Comparison of ENCODE assay signal across 8 mouse cellular contexts in genomic region chr8:109957167-109958028, GRCm38 (mm10). TPM values are rescaled to one million over a fixed set of nuclear protein-coding genes. Genes with fewer than 3 reads are reported as not detected.
DNase-seq lines count a peak whose midpoint lies in the region; ATAC-seq and TF ChIP-seq lines count a peak whose summit lies in the region.

No protein-coding gene starts in this region.

- peak; percentile 26 for DNase-seq in liver, adult 2 months (ENCODE audit: extremely low read depth, low read depth, low spot score)
- DNase-seq in liver, result no peak
- peak; percentile 78 for DNase-seq in kidney, adult 9 months
- DNase-seq in mesoderm, embryonic 11.5 days (ENCODE audit: low read depth, low spot score), result peak; percentile 48
- peak; percentile 63 for DNase-seq in thymus, postnatal 4 days
- no peak for DNase-seq in left cerebral cortex, adult 8-10 months (ENCODE audit: low spot score in 2 of 2)
- no peak for DNase-seq in ovary, adult 18-20 months (ENCODE audit: low spot score)

- 26% methylated on average over 16 of the region's 16 CpGs for WGBS in liver, adult 2 months
- WGBS in embryonic facial prominence, embryonic 12.5 days, result 5% methylated on average over 16 of the region's 16 CpGs

- H3K27me3 ChIP-seq in liver, adult 2 months (ENCODE audit: control insufficient read depth, insufficient read depth, low read length), result no peaks in the 10 kb centered on the region
- H3K27me3 ChIP-seq in embryonic facial prominence, embryonic 12.5 days, result peaks cover 35% of the 10 kb centered on the region

- no peaks in the 10 kb centered on the region for H3K9me3 ChIP-seq in embryonic facial prominence, embryonic 12.5 days

- H3K4me3 ChIP-seq in liver, adult 2 months (ENCODE audit: insufficient read depth, low read depth, low read length), result no peak overlapping the region
- H3K4me3 ChIP-seq in embryonic facial prominence, embryonic 12.5 days, result no peak overlapping the region

- H3K36me3 ChIP-seq in liver, adult 2 months (ENCODE audit: control insufficient read depth, insufficient read depth, low read length), result no peaks in the 10 kb centered on the region
- H3K36me3 ChIP-seq in embryonic facial prominence, embryonic 12.5 days, result no peaks in the 10 kb centered on the region

- TF ChIP-seq CTCF in liver, adult 2 months (IDR thresholded peaks at IDR 0.05; ENCODE audit: low read depth, low read length), result no peak

- H3K9ac ChIP-seq in liver, adult 2 months (ENCODE audit: low read depth, low read length), result no peak overlapping the region
- H3K9ac ChIP-seq in embryonic facial prominence, embryonic 12.5 days, result no peak overlapping the region

- H3K4me1 ChIP-seq in liver, adult 2 months (ENCODE audit: control insufficient read depth, insufficient read depth, low read length), result 0 out of 2 replicates have a peak, but pooled peaks cover 2% of the 10 kb centered on the region
- H3K4me1 ChIP-seq in embryonic facial prominence, embryonic 12.5 days, result peaks cover 24% of the 10 kb centered on the region

- peak overlapping the region; percentile 28; the same call in 1 of the 2 replicates for H3K4me2 ChIP-seq in embryonic facial prominence, embryonic 12.5 days (replicated peaks)

- no peak for TF ChIP-seq POLR2A in liver, adult 2 months (IDR thresholded peaks at IDR 0.05; ENCODE audit: extremely low read depth, insufficient read depth, low read length)

- peak; percentile 41; the same call in 1 of the 2 replicates for ATAC-seq in embryonic facial prominence, embryonic 12.5 days (ENCODE audit: insufficient number of reproducible peaks, insufficient read depth, low FRiP score, low TSS enrichment)

- no peak overlapping the region for H3K27ac ChIP-seq in liver, adult 2 months (replicated peaks; ENCODE audit: insufficient read depth, low read depth, low read length)
- no peak overlapping the region for H3K27ac ChIP-seq in embryonic facial prominence, embryonic 12.5 days

- no peaks in the 10 kb centered on the region for H3K79me2 ChIP-seq in liver, adult 2 months (ENCODE audit: control insufficient read depth, insufficient read depth, low read length)

RNA-seq across cellular contexts. Expression of gene Marveld3, which starts 4.6 kb away (rescaled TPM):
- total RNA-seq in liver, adult 2 months (2014; rRNA removed), result 0.37 and 0.81 TPM in 2 replicates
- polyA plus RNA-seq in liver, adult 2 months (2012; rRNA removed), result 0.23 and 0.70 TPM in 2 replicates
- polyA plus RNA-seq in embryonic facial prominence, embryonic 12.5 days (2016; fragmentation: Nextera tagmentation; extraction: Ambion mirVana), result 1.5 and 2.2 TPM in 2 replicates
- under 1 TPM; 0.49 to 0.78 (median 0.68) TPM for total RNA-seq in left cerebral cortex, adult 8-10 months (2022)

RNA-seq across cellular contexts. Expression of gene Tat, which starts 32.8 kb away (rescaled TPM):
- 815 and 1,088 TPM in 2 replicates for total RNA-seq in liver, adult 2 months (2014; rRNA removed)
- polyA plus RNA-seq in liver, adult 2 months (2012; rRNA removed), result 868 and 1,411 TPM in 2 replicates
- polyA plus RNA-seq in embryonic facial prominence, embryonic 12.5 days (2016; fragmentation: Nextera tagmentation; extraction: Ambion mirVana), result not detected in 2 replicates
- total RNA-seq in left cerebral cortex, adult 8-10 months (2022), result not detected

Comparison
In these comparisons a context has a peak if more than half of its experiments do, and no peak if none do; other contexts are left out.
1. DNase-seq: peak in liver, adult 2 months (single experiment), kidney, adult 9 months (single experiment), mesoderm, embryonic 11.5 days (single experiment) and thymus, postnatal 4 days (single experiment); none in liver (single experiment), left cerebral cortex, adult 8-10 months (0 of 2) and ovary, adult 18-20 months (single experiment).
2. RNA of gene Tat, which starts 32.8 kb away (total RNA-seq): 815 to 1,088 TPM in liver, adult 2 months; not detected in left cerebral cortex, adult 8-10 months; every median in the first group is over 100 times any median in the second.